16 mouse cellular contexts compared by ENCODE assay signal in the genomic region with DNA sequence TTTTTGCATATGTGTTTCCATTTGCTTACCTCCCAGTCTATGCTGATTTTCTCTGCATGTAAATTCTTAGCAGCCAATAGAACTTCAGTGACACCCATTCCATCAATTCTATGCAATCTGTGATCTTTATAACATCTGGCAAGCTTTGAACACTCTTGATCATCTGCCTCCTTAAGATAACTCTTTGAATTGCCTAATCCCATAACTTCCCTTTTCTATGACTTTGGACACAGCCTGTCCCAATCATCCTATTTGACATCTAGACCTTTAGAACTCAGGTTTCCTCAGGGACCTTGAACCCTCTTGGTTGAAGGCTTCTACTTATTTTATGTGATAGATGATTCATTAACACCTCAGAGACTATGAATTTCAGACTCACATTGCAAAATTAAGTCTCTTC.
"Had no signal": no experiment of that assay in that cellular context is flagged by ENCODE, and none has a peak within 500 bp of the region (broad histone marks: within the 10 kb centered on the region; RNA-seq: fewer than 3 reads in every experiment).

No protein-coding gene starts in this region.

- H3K27ac ChIP-seq: liver, embryonic 14.5 days; midbrain, embryonic 10.5 days; midbrain, embryonic 12.5 days; neural tube, embryonic 12.5 days had no signal

- H3K9ac ChIP-seq: liver, embryonic 14.5 days; lung, embryonic 14.5 days; midbrain, embryonic 12.5 days; neural tube, embryonic 12.5 days had no signal

- H3K36me3 ChIP-seq: midbrain, embryonic 10.5 days; midbrain, embryonic 12.5 days; neural tube, embryonic 12.5 days had no signal

- H3K4me3 ChIP-seq: midbrain, embryonic 10.5 days; midbrain, embryonic 12.5 days; neural tube, embryonic 12.5 days had no signal

- H3K9me3 ChIP-seq: midbrain, embryonic 10.5 days; midbrain, embryonic 12.5 days; neural tube, embryonic 12.5 days had no signal

- ATAC-seq: midbrain, embryonic 16.5 days had no signal

- DNase-seq: lung, adult 18-20 months; lung, embryonic 14.5 days; lung, postnatal 10 days; lung, postnatal 4 days; midbrain, embryonic 14.5 days; right cerebral cortex, postnatal 25 days; right cerebral cortex, postnatal 4 days; spleen, adult 18-20 months; thymus, adult 2 months; thymus, postnatal 25 days; thymus, postnatal 4 days had no signal

- H3K27me3 ChIP-seq: midbrain, embryonic 12.5 days; neural tube, embryonic 12.5 days had no signal

- H3K4me1 ChIP-seq: midbrain, embryonic 10.5 days; midbrain, embryonic 12.5 days; neural tube, embryonic 12.5 days had no signal
